Mouse (Mus musculus) erythroid progenitor cell, adult 5-6 weeks (primary cell): ENCODE data around the gene Babam2. TPM values are rescaled to one million over a fixed set of nuclear protein-coding genes. Genes with fewer than 3 reads are reported as not detected.

Experiments
- ATAC-seq: replicated peaks from 2 replicates; pipeline ENCODE4 v1.8.0; 2016; ENCODE audit warnings: moderate number of reproducible peaks, mild to moderate bottlenecking, moderate TSS enrichment, inconsistent platforms; ENCODE audit not compliant: poor library complexity, low FRiP score, severe bottlenecking
- total RNA-seq, 2 experiments: library from RNA; stranded (forward) in 1 of 2; stranded (reverse) in 1 of 2; fragments of 150-400 nt in 1 of 2; fragments of 186-747, 209-891 nt in 1 of 2; gene quantifications; 2 replicates each; pipeline versions ENCODE4 v1.2.3 to v1.2.4; 2015 to 2017; ENCODE audit warnings: low replicate concordance in 2 of 2

Gene Babam2
- total RNA-seq, 2 experiments from 2014 or later = 31.0 to 46.9 TPM

- ATAC-seq = no peak
Observed at GRCm38 (mm10) chr5:32058481-32059253, 361.2 kb downstream of the Babam2 start.

GRCm38 (mm10) chr5:32059254-32059796 is 361.8 kb downstream of the Babam2 start:
- ATAC-seq = no peak

- no peak for ATAC-seq
Observed at GRCm38 (mm10) chr5:32060485-32060884, 363.0 kb downstream of the Babam2 start.

GRCm38 (mm10) chr5:32061854-32062253 is 364.4 kb downstream of the Babam2 start:
- ATAC-seq = no peak

GRCm38 (mm10) chr5:32064341-32065105 is 367.0 kb downstream of the Babam2 start:
- ATAC-seq = no peak

GRCm38 (mm10) chr5:32066015-32066734 is 368.7 kb downstream of the Babam2 start:
- ATAC-seq = no peak

- no peak for ATAC-seq
Observed at GRCm38 (mm10) chr5:32066839-32067238, 369.4 kb downstream of the Babam2 start.

GRCm38 (mm10) chr5:32068616-32069015 is 371.1 kb downstream of the Babam2 start:
- no peak for ATAC-seq

- no peak for ATAC-seq
Observed at GRCm38 (mm10) chr5:32069096-32069495, 371.6 kb downstream of the Babam2 start.

- no peak for ATAC-seq
Observed at GRCm38 (mm10) chr5:32069566-32070169, 372.2 kb downstream of the Babam2 start.

- no peak for ATAC-seq
Observed at GRCm38 (mm10) chr5:32070781-32071180, 373.3 kb downstream of the Babam2 start.

- no peak for ATAC-seq
Observed at GRCm38 (mm10) chr5:32071314-32071713, 373.8 kb downstream of the Babam2 start.

GRCm38 (mm10) chr5:32071824-32072223 is 374.3 kb downstream of the Babam2 start:
- ATAC-seq = no peak

GRCm38 (mm10) chr5:32072877-32073276 is 375.4 kb downstream of the Babam2 start:
- ATAC-seq = no peak

- no peak for ATAC-seq
Observed at GRCm38 (mm10) chr5:32074053-32074452, 376.6 kb downstream of the Babam2 start.

- ATAC-seq = no peak
Observed at GRCm38 (mm10) chr5:32077139-32077538, 379.7 kb downstream of the Babam2 start.

GRCm38 (mm10) chr5:32078986-32079385 is 381.5 kb downstream of the Babam2 start:
- ATAC-seq = no peak

GRCm38 (mm10) chr5:32080490-32081219 is 383.2 kb downstream of the Babam2 start:
- ATAC-seq = no peak

GRCm38 (mm10) chr5:32084401-32084804 is 386.9 kb downstream of the Babam2 start:
- no peak for ATAC-seq
